Mouse (Mus musculus) liver, adult 2 months (tissue): ENCODE measurements at regions not wholly inside any gene's neighbourhood (a gene's known extent, or its start where the extent isn't known, plus 50 kb on each side); places are given as distances from the start of the nearest gene placed in this dataset.

Experiments used
- CTCF ChIP-seq: fragments of 200-500 bp; IDR thresholded peaks from 2 replicates; pipeline ENCODE4 v1.5.1; 2011; ENCODE audit warnings: low read depth, low read length, control low read depth
- POLR2A ChIP-seq: fragments of 200-500 bp; IDR thresholded peaks from 2 replicates; pipeline ENCODE4 v1.6.1; 2011; ENCODE audit warnings: low read length, control low read depth; ENCODE audit not compliant: insufficient read depth; ENCODE audit errors: extremely low read depth

DNA sequence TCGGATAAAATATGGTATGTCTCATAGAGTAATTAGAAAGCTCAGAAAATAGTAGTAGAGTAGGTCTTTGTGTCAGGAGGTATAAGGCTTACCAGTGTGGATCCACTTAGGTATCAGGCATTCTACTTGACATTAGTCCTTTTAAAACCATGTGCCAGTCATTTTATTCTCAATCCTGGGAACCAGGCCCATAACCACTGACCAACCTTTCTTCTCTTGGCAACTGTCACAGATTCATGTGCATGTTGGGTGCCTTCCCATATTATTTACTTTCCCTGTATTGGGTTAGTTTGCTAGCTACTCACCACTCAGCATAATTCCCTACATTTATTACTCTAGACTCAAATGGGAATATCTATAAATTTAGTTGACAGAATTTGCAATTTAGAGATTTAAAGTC, 1045.1 kb downstream of the Ankrd7 start:
- no peak for TF ChIP-seq CTCF
- no peak for TF ChIP-seq POLR2A
